In genomic region chr4:132565089-132565747, GRCm38 (mm10) we compare ENCODE assay signal across 18 mouse cellular contexts. TPM values are rescaled to one million over a fixed set of nuclear protein-coding genes. Genes with fewer than 3 reads are reported as not detected.
DNase-seq lines count a peak whose midpoint lies in the region.
"Had no signal": no experiment of that assay in that cellular context is flagged by ENCODE, and none has a peak within 500 bp of the region (broad histone marks: within the 10 kb centered on the region; RNA-seq: fewer than 3 reads in every experiment).

No protein-coding gene starts in this region.

- H3K27ac ChIP-seq in brown adipose tissue, adult 24 weeks (replicated peaks; ENCODE audit: low read depth, low read length): peak overlapping the region; percentile 65
- H3K27ac ChIP-seq: hindbrain, embryonic 15.5 days; liver, embryonic 14.5 days; midbrain, embryonic 15.5 days had no signal

- peak; percentile 19 to 29 for DNase-seq in layer of hippocampus, postnatal 10 days (ENCODE audit: low spot score in 2 of 2)
- DNase-seq in layer of hippocampus, adult 11-12 months (ENCODE audit: low spot score): no peak
- DNase-seq in right cerebral cortex, postnatal 10 days (ENCODE audit: low spot score in 2 of 2): peak; percentile 56 to 59
- DNase-seq in right cerebral cortex, postnatal 25 days: no peak
- peak; percentile 14 for DNase-seq in retina, postnatal 7 days (ENCODE audit: low read depth, low spot score)
- no peak for DNase-seq in urinary bladder, postnatal 10 days (ENCODE audit: low spot score)
- no peak for DNase-seq in embryo, embryonic 11 days
- DNase-seq: adrenal gland, adult 8-10 months; forebrain, postnatal 0 days; gastrocnemius, postnatal 14 days; heart, postnatal 10 days; kidney, adult 9 months; lung, postnatal 36 days; thymus, adult 18-20 months had no signal

- H3K4me3 ChIP-seq in brown adipose tissue, adult 24 weeks (ENCODE audit: insufficient read depth, low read depth, low read length): peak overlapping the region; percentile 44
- H3K4me3 ChIP-seq: hindbrain, embryonic 15.5 days; midbrain, embryonic 15.5 days had no signal

- H3K4me1 ChIP-seq in brown adipose tissue, adult 24 weeks (ENCODE audit: control insufficient read depth, insufficient read depth, insufficient read length, low read length): no peaks in the 10 kb centered on the region
- H3K4me1 ChIP-seq: hindbrain, embryonic 15.5 days; midbrain, embryonic 15.5 days had no signal

RNA-seq across cellular contexts. Expression of gene Ptafr, which starts 1.4 kb away (rescaled TPM):
- total RNA-seq in layer of hippocampus, postnatal 10 days (2021): 1 to 10 TPM; 1.0 to 1.3 TPM
- polyA plus RNA-seq in brown adipose tissue, adult 24 weeks (2012; ENCODE audit: insufficient read depth, insufficient read length, missing spikeins): 1.0 and 3.6 TPM in 2 replicates

RNA-seq across cellular contexts. Expression of gene Dnajc8, which starts 29.9 kb away (rescaled TPM):
- 10 to 100 TPM; 90.4 to 93.7 TPM for total RNA-seq in layer of hippocampus, postnatal 10 days (2021)
- 62.3 and 81.0 TPM in 2 replicates for polyA plus RNA-seq in brown adipose tissue, adult 24 weeks (2012; ENCODE audit: insufficient read depth, insufficient read length, missing spikeins)

RNA-seq across cellular contexts. Expression of gene Atpif1, which starts 31.8 kb away (rescaled TPM):
- total RNA-seq in layer of hippocampus, postnatal 10 days (2021): 100 to 1,000 TPM; 649 to 727 TPM
- 42.9 and 57.3 TPM in 2 replicates for polyA plus RNA-seq in brown adipose tissue, adult 24 weeks (2012; ENCODE audit: insufficient read depth, insufficient read length, missing spikeins)

RNA-seq across cellular contexts. Expression of gene Sesn2, which starts 54.9 kb away (rescaled TPM):
- total RNA-seq in layer of hippocampus, postnatal 10 days (2021): 10 to 100 TPM; 15.3 to 16.1 TPM
- 10.1 and 14.5 TPM in 2 replicates for polyA plus RNA-seq in brown adipose tissue, adult 24 weeks (2012; ENCODE audit: insufficient read depth, insufficient read length, missing spikeins)

Comparison
In these comparisons a context has a peak if more than half of its experiments do, and no peak if none do; other contexts are left out.
1. DNase-seq: peak in layer of hippocampus, postnatal 10 days (2 of 2), right cerebral cortex, postnatal 10 days (2 of 2) and retina, postnatal 7 days (single experiment); none in layer of hippocampus, adult 11-12 months (single experiment), right cerebral cortex, postnatal 25 days (single experiment), urinary bladder, postnatal 10 days (single experiment) and embryo, embryonic 11 days (single experiment).